Mouse (Mus musculus): Measurements from ENCODE around the gene Lrrc42. TPM values are rescaled to one million over a fixed set of nuclear protein-coding genes. Genes with fewer than 3 reads are reported as not detected.

Gene Lrrc42
- polyA plus RNA-seq, 1 experiment from 2014 or later = 59.9 TPM

DNA sequence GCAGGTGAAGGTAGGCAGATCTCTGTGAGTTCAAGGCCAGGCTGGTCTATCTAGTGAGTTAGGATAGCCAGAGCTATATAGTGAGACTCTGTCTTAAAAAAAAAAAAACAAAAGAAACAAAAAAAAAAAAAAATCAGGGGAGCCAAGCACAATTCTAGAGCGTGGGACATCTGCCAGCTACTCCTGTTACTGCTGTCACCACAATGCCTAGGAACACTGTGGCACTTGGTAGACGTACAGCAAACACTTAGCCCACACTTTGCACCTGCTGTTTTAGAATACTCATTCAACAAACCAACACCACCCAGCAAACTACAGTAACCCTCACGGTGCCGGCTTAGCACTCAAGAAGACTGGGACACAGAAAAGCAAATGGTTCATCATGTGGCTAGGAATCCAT lies 41.9 kb downstream of the Lrrc42 start:
- Histone ChIP-seq H3K4me1 (replicated peaks; ENCODE audit: control insufficient read depth, insufficient read depth, low read length) (no peaks in the 10 kb centered on the region), H3K27ac (ENCODE audit: low read length) (no peak overlapping the region), H3K4me2 (ENCODE audit: low read length) (no peak overlapping the region), H3K36me3 (ENCODE audit: control insufficient read depth, insufficient read depth) (no peaks in the 10 kb centered on the region), H3K27me3 (replicated peaks; ENCODE audit: control insufficient read depth, insufficient read depth, low read length) (no peaks in the 10 kb centered on the region), H3K9ac (replicated peaks; ENCODE audit: low read depth, low read length) (no peak overlapping the region), H3K4me3 (replicated peaks; ENCODE audit: low read length) (no peak overlapping the region), H3K9me3 (ENCODE audit: control insufficient read depth, low read length) (no peaks in the 10 kb centered on the region)
- 46% methylated on average over 4 of the region's 4 CpGs for WGBS
- ATAC-seq = no peak

DNA sequence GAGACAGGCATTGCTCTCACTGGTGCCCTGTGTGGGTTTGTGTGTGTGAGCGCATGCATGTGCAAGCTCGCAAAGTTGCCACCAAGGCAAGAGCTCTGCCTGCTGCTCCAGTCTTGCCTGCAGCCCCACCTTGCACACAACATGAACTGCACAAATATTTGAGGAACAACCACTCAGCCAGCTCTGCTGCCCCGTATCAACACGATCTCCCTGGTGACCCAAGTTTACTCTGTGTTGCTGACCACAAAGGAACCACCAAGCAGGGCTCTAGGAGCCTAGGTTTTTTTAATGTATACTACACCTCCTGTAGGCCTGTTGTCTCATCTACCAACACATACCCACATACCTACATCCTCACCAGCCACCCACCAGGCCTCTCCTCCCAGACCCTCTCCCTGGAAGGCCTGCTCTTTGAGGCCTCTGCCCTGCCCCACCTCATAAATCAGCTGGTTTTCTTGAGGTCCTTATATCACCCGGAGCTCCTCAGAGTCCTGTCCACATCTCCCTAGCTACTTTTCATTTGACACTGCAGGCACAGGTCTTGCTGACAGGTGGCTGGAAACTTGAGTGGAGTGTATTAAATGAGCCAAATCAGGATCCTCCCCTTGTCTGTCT lies 42.7 kb downstream of the Lrrc42 start:
- WGBS = 96% methylated on average over 5 of the region's 5 CpGs
- ATAC-seq = no peak
- no peak overlapping the region for H3K4me2 ChIP-seq (ENCODE audit: low read length)
- H3K4me3 ChIP-seq (replicated peaks; ENCODE audit: low read length) = no peak overlapping the region
- no peaks in the 10 kb centered on the region for H3K27me3 ChIP-seq (replicated peaks; ENCODE audit: control insufficient read depth, insufficient read depth, low read length)
- H3K4me1 ChIP-seq (replicated peaks; ENCODE audit: control insufficient read depth, insufficient read depth, low read length) = no peaks in the 10 kb centered on the region
- no peaks in the 10 kb centered on the region for H3K9me3 ChIP-seq (ENCODE audit: control insufficient read depth, low read length)
- no peak overlapping the region for H3K9ac ChIP-seq (replicated peaks; ENCODE audit: low read depth, low read length)
- H3K27ac ChIP-seq (ENCODE audit: low read length) = no peak overlapping the region
- 0 out of 2 replicates have a peak, but pooled peaks cover 2% of the 10 kb centered on the region for H3K36me3 ChIP-seq (ENCODE audit: control insufficient read depth, insufficient read depth)

GRCm38 (mm10) chr4:107208880-107209279 lies 44.5 kb downstream of the Lrrc42 start, which contains the start of gene Ldlrad1:
Gene Ldlrad1 (plus strand): TSS chr4:107209180.
- Histone ChIP-seq H3K4me3 (replicated peaks; ENCODE audit: low read length) (no peak within 1 kb of the TSS), H3K4me2 (ENCODE audit: low read length) (no peak within 1 kb of the TSS), H3K4me1 (replicated peaks; ENCODE audit: control insufficient read depth, insufficient read depth, low read length) (no peaks in the 10 kb centered on the region), H3K27ac (ENCODE audit: low read length) (no peak within 1 kb of the TSS), H3K9ac (replicated peaks; ENCODE audit: low read depth, low read length) (no peak within 1 kb of the TSS), H3K9me3 (ENCODE audit: control insufficient read depth, low read length) (no peaks in the 10 kb centered on the region), H3K36me3 (ENCODE audit: control insufficient read depth, insufficient read depth) (peaks cover 10% of the 10 kb centered on the region; the same call in 1 of the 2 replicates), H3K27me3 (replicated peaks; ENCODE audit: control insufficient read depth, insufficient read depth, low read length) (no peaks in the 10 kb centered on the region)
- 86% methylated on average over 3 of the region's 3 CpGs for WGBS
- no peak for ATAC-seq

DNA sequence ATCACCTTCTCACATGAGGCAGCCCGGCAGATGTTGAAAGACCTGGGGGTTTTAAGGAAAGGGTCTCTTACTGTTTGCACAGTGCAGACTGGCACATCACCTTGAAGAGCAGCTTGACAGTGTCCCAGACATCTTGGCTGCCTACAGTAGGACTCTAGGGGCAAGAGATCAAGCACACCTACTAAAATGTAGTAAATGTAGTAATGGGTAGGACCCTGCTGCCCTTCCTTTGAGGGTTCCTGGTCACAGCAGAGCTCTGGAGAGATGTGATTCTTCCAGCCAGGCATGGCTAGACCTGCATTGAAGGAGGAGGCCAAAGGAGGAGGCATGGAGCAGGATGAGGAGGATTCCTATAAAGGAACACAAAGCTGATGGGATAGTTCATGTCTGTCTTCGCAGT lies 46.3 kb downstream of the Lrrc42 start:
- Histone ChIP-seq H3K9me3 (ENCODE audit: control insufficient read depth, low read length) (no peaks in the 10 kb centered on the region), H3K36me3 (ENCODE audit: control insufficient read depth, insufficient read depth) (peaks cover 15% of the 10 kb centered on the region)
- ATAC-seq = no peak

DNA sequence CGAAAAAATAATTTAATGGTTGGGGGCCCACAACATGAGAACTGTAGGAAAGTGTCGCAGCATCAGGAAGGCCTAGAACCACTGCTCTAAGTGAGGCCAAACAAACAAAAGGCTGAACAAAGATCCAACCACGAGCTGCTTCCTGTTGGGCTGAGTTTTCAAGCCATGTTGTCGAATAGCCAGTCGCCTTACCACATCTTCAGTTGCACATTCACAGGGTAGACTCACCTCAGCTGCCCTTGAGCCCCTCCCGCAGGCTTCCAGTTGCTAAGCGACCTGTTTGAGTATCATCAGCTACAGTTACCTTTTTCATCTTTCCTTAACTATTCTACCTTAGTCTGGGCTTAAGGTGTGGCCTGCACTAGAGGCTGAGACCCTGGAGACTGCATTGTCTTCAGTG lies 50.3 kb downstream of the Lrrc42 start:
- 88% methylated on average over 7 of the region's 7 CpGs for WGBS
- Histone ChIP-seq H3K9me3 (ENCODE audit: control insufficient read depth, low read length) (no peaks in the 10 kb centered on the region), H3K9ac (replicated peaks; ENCODE audit: low read depth, low read length) (no peak overlapping the region), H3K4me2 (ENCODE audit: low read length) (no peak overlapping the region), H3K4me1 (replicated peaks; ENCODE audit: control insufficient read depth, insufficient read depth, low read length) (no peaks in the 10 kb centered on the region), H3K27ac (ENCODE audit: low read length) (no peak overlapping the region), H3K36me3 (ENCODE audit: control insufficient read depth, insufficient read depth) (peaks cover 48% of the 10 kb centered on the region), H3K4me3 (replicated peaks; ENCODE audit: low read length) (no peak overlapping the region), H3K27me3 (replicated peaks; ENCODE audit: control insufficient read depth, insufficient read depth, low read length) (no peaks in the 10 kb centered on the region)
- no peak for ATAC-seq

More for the DNA sequence above, 46.3 kb downstream of the Lrrc42 start:
- H3K4me3 ChIP-seq (replicated peaks; ENCODE audit: low read length) = no peak overlapping the region
- no peaks in the 10 kb centered on the region for H3K4me1 ChIP-seq (replicated peaks; ENCODE audit: control insufficient read depth, insufficient read depth, low read length)
- WGBS = 93% methylated on average over 2 of the region's 2 CpGs
- no peak overlapping the region for H3K27ac ChIP-seq (ENCODE audit: low read length)
- no peak overlapping the region for H3K4me2 ChIP-seq (ENCODE audit: low read length)
- no peaks in the 10 kb centered on the region for H3K27me3 ChIP-seq (replicated peaks; ENCODE audit: control insufficient read depth, insufficient read depth, low read length)
- no peak overlapping the region for H3K9ac ChIP-seq (replicated peaks; ENCODE audit: low read depth, low read length)

GRCm38 (mm10) chr4:107201779-107202178 lies 51.6 kb downstream of the Lrrc42 start:
- no peaks in the 10 kb centered on the region for H3K27me3 ChIP-seq (replicated peaks; ENCODE audit: control insufficient read depth, insufficient read depth, low read length)

DNA sequence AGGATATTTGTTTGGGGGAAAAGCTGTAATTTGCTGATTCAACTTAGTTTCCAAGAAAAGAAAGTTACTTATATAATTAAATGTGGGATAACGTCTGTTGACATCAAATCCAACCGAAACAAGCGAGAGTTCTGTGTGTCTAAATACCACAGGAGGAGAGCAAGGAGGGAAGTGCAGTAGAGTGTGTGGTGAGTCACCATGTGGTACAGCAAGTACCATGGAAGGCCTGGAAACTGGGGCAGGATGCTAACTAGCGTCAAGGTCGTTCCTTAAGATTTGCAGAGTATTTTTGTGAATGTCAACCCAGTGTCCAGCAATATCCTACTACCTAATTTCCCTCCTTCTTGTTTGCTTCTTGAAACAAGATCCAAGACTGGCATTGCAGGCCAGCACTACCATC lies 55.3 kb downstream of the Lrrc42 start:
- ATAC-seq = no peak
- H3K4me1 ChIP-seq (replicated peaks; ENCODE audit: control insufficient read depth, insufficient read depth, low read length) = no peaks in the 10 kb centered on the region
- H3K9me3 ChIP-seq (ENCODE audit: control insufficient read depth, low read length) = no peaks in the 10 kb centered on the region
- H3K4me3 ChIP-seq (replicated peaks; ENCODE audit: low read length) = no peak overlapping the region
- 91% methylated on average over 5 of the region's 5 CpGs for WGBS
- H3K9ac ChIP-seq (replicated peaks; ENCODE audit: low read depth, low read length) = no peak overlapping the region
- no peak overlapping the region for H3K27ac ChIP-seq (ENCODE audit: low read length)
- no peak overlapping the region for H3K4me2 ChIP-seq (ENCODE audit: low read length)
- H3K36me3 ChIP-seq (ENCODE audit: control insufficient read depth, insufficient read depth) = peaks cover 51% of the 10 kb centered on the region
- no peaks in the 10 kb centered on the region for H3K27me3 ChIP-seq (replicated peaks; ENCODE audit: control insufficient read depth, insufficient read depth, low read length)

More at GRCm38 (mm10) chr4:107201779-107202178, 51.6 kb downstream of the Lrrc42 start:
- Histone ChIP-seq H3K4me2 (ENCODE audit: low read length) (no peak overlapping the region), H3K9ac (replicated peaks; ENCODE audit: low read depth, low read length) (no peak overlapping the region), H3K36me3 (ENCODE audit: control insufficient read depth, insufficient read depth) (peaks cover 54% of the 10 kb centered on the region), H3K27ac (ENCODE audit: low read length) (no peak overlapping the region), H3K4me3 (replicated peaks; ENCODE audit: low read length) (no peak overlapping the region), H3K9me3 (ENCODE audit: control insufficient read depth, low read length) (no peaks in the 10 kb centered on the region), H3K4me1 (replicated peaks; ENCODE audit: control insufficient read depth, insufficient read depth, low read length) (no peaks in the 10 kb centered on the region)
- WGBS = 98% methylated on average over 3 of the region's 3 CpGs
- no peak for ATAC-seq

GRCm38 (mm10) chr4:107196454-107196853 lies 56.9 kb downstream of the Lrrc42 start:
- Histone ChIP-seq H3K4me1 (replicated peaks; ENCODE audit: control insufficient read depth, insufficient read depth, low read length) (no peaks in the 10 kb centered on the region), H3K9me3 (ENCODE audit: control insufficient read depth, low read length) (no peaks in the 10 kb centered on the region), H3K27ac (ENCODE audit: low read length) (no peak overlapping the region), H3K4me3 (replicated peaks; ENCODE audit: low read length) (no peak overlapping the region), H3K36me3 (ENCODE audit: control insufficient read depth, insufficient read depth) (peaks cover 49% of the 10 kb centered on the region), H3K27me3 (replicated peaks; ENCODE audit: control insufficient read depth, insufficient read depth, low read length) (no peaks in the 10 kb centered on the region), H3K9ac (replicated peaks; ENCODE audit: low read depth, low read length) (no peak overlapping the region), H3K4me2 (ENCODE audit: low read length) (no peak overlapping the region)
- no peak for ATAC-seq
- 97% methylated on average over 2 of the region's 2 CpGs for WGBS

GRCm38 (mm10) chr4:107193841-107194240 lies 59.5 kb downstream of the Lrrc42 start:
- H3K9me3 ChIP-seq (ENCODE audit: control insufficient read depth, low read length) = no peaks in the 10 kb centered on the region
- no peak overlapping the region for H3K9ac ChIP-seq (replicated peaks; ENCODE audit: low read depth, low read length)
- no peaks in the 10 kb centered on the region for H3K4me1 ChIP-seq (replicated peaks; ENCODE audit: control insufficient read depth, insufficient read depth, low read length)
- ATAC-seq = no peak
- 97% methylated on average over 3 of the region's 3 CpGs for WGBS
- no peak overlapping the region for H3K4me3 ChIP-seq (replicated peaks; ENCODE audit: low read length)
- no peak overlapping the region for H3K4me2 ChIP-seq (ENCODE audit: low read length)
- H3K36me3 ChIP-seq (ENCODE audit: control insufficient read depth, insufficient read depth) = peaks cover 45% of the 10 kb centered on the region
- H3K27me3 ChIP-seq (replicated peaks; ENCODE audit: control insufficient read depth, insufficient read depth, low read length) = no peaks in the 10 kb centered on the region
- no peak overlapping the region for H3K27ac ChIP-seq (ENCODE audit: low read length)

GRCm38 (mm10) chr4:107185703-107186102 lies 67.6 kb downstream of the Lrrc42 start:
- peaks cover 34% of the 10 kb centered on the region for H3K36me3 ChIP-seq (ENCODE audit: control insufficient read depth, insufficient read depth)
- H3K9me3 ChIP-seq (ENCODE audit: control insufficient read depth, low read length) = no peaks in the 10 kb centered on the region
- ATAC-seq = no peak
- H3K27ac ChIP-seq (ENCODE audit: low read length) = no peak overlapping the region
- WGBS = 71% methylated on average over 3 of the region's 3 CpGs
- H3K9ac ChIP-seq (replicated peaks; ENCODE audit: low read depth, low read length) = no peak overlapping the region
- no peaks in the 10 kb centered on the region for H3K27me3 ChIP-seq (replicated peaks; ENCODE audit: control insufficient read depth, insufficient read depth, low read length)
- no peak overlapping the region for H3K4me3 ChIP-seq (replicated peaks; ENCODE audit: low read length)
- H3K4me1 ChIP-seq (replicated peaks; ENCODE audit: control insufficient read depth, insufficient read depth, low read length) = peaks cover 13% of the 10 kb centered on the region
- no peak overlapping the region for H3K4me2 ChIP-seq (ENCODE audit: low read length)

Measured in forebrain, embryonic 16.5 days (tissue).